Mouse (Mus musculus) spleen, adult 18-20 months (tissue): ENCODE results near the gene Kctd6.
A peak's percentile ranks its signal among the peaks of the same experiment; 100 is the strongest.
"Not testable (repeated sequence)": the region's sequence is repeated elsewhere in the genome, so short reads cannot be mapped to it uniquely, and the experiment has no call there.

Source experiments
- DNase-seq, 2 experiments: peaks; one replicate each; pipeline ENCODE4 v3.0.0; 2022; ENCODE audit warnings: mixed read lengths in 2 of 2

The Kctd6 gene

GRCm38 (mm10) chr14:8250141-8250871 is 36.4 kb downstream of the Kctd6 start:
- no peak for DNase-seq

GRCm38 (mm10) chr14:8251330-8251885 is 37.5 kb downstream of the Kctd6 start:
- DNase-seq, result no peak

GRCm38 (mm10) chr14:8255076-8255729 is 41.3 kb downstream of the Kctd6 start:
- DNase-seq, result peak in 1 of 2 experiments; percentile 49

- DNase-seq, result no peak
Observed at GRCm38 (mm10) chr14:8256072-8256471, 42.1 kb downstream of the Kctd6 start.

- DNase-seq, result no peak
Observed at GRCm38 (mm10) chr14:8256881-8257280, 42.9 kb downstream of the Kctd6 start.

- DNase-seq, result no peak
Observed at GRCm38 (mm10) chr14:8257521-8258334, 43.8 kb downstream of the Kctd6 start.

GRCm38 (mm10) chr14:8258335-8258627 is 44.3 kb downstream of the Kctd6 start:
- no peak for DNase-seq

- no peak for DNase-seq
Observed at GRCm38 (mm10) chr14:8258752-8259151, 44.8 kb downstream of the Kctd6 start.

- no peak for DNase-seq
Observed at GRCm38 (mm10) chr14:8259166-8259565, 45.2 kb downstream of the Kctd6 start, which contains the start of gene Acox2. Acox2 (minus strand) TSS chr14:8259353.

- DNase-seq, result no peak
Observed at GRCm38 (mm10) chr14:8260214-8260613, 46.3 kb downstream of the Kctd6 start.

- no peak for DNase-seq
Observed at GRCm38 (mm10) chr14:8262242-8262641, 48.3 kb downstream of the Kctd6 start.

GRCm38 (mm10) chr14:8264378-8264777 is 50.4 kb downstream of the Kctd6 start:
- DNase-seq, result no peak

GRCm38 (mm10) chr14:8271281-8271680 is 57.3 kb downstream of the Kctd6 start:
- DNase-seq, result not testable (repeated sequence)
